Mouse (Mus musculus) small intestine, adult 2 months (tissue): Measurements from ENCODE around the gene Negr1. TPM values are rescaled to one million over a fixed set of nuclear protein-coding genes. Genes with fewer than 3 reads are reported as not detected.

Experiments used
- H3K27ac ChIP-seq: fragments of 200-500 bp; 2 replicates; pipeline ENCODE4 v1.5.1; 2012; ENCODE audit warnings: low read depth, low read length, control low read depth, inconsistent platforms; ENCODE audit not compliant: insufficient read depth
- H3K27me3 ChIP-seq: fragments of 200-500 bp; 2 replicates; pipeline ENCODE4 v1.6.1; 2012; ENCODE audit warnings: mild to moderate bottlenecking, moderate library complexity, low read length, inconsistent platforms; ENCODE audit not compliant: control insufficient read depth, insufficient read depth
- H3K36me3 ChIP-seq: fragments of 200-500 bp; 2 replicates; pipeline ENCODE4 v1.6.1; 2012; ENCODE audit warnings: mild to moderate bottlenecking, low read length, control low read depth, inconsistent platforms; ENCODE audit not compliant: control insufficient read depth, insufficient read depth
- H3K4me1 ChIP-seq: fragments of 200-500 bp; 2 replicates; pipeline ENCODE4 v1.6.1; 2012; ENCODE audit warnings: low read length, inconsistent platforms, mixed read lengths; ENCODE audit not compliant: control insufficient read depth, insufficient read depth, insufficient read length
- H3K4me3 ChIP-seq: fragments of 200-500 bp; 2 replicates; pipeline ENCODE4 v1.5.1; 2012; ENCODE audit warnings: low read depth, mild to moderate bottlenecking, control low read depth, inconsistent platforms, low read length, moderate library complexity
- CTCF ChIP-seq: fragments of 200-500 bp; IDR thresholded peaks from 2 replicates; pipeline ENCODE4 v1.5.1; 2012; ENCODE audit warnings: low read depth, mild to moderate bottlenecking, control low read depth, inconsistent platforms, low read length, moderate library complexity, mixed read lengths; ENCODE audit not compliant: insufficient replicate concordance, insufficient read length; ENCODE audit errors: extremely low read depth
- POLR2A ChIP-seq: fragments of 200-500 bp; IDR thresholded peaks from 2 replicates; pipeline ENCODE4 v1.6.1; 2012; ENCODE audit warnings: low read depth, mild to moderate bottlenecking, control low read depth, inconsistent platforms, low read length, moderate library complexity
- WGBS: fragments of 180-500 bp; shearing (Covaris S2); methylation state at CpG from one replicate; pipeline ENCODE4 v1.1.7; 2018; 5-methylcytosine and 5-hydroxymethylcytosine counted together
- polyA plus RNA-seq: library from polyadenylated mRNA; depleted of rRNA; stranded (reverse); fragments of >200 nt; gene quantifications from 2 replicates; pipeline ENCODE4 v1.2.3, GENCODE M21; 2012

The Negr1 gene
- polyA plus RNA-seq, 1 experiment, result 0.35 TPM

GRCm38 (mm10) chr3:156672560-156672959 is 111.0 kb downstream of the Negr1 start:
- H3K27ac ChIP-seq, result no peak overlapping the region
- no peak overlapping the region for H3K4me3 ChIP-seq
- H3K27me3 ChIP-seq, result no peaks in the 10 kb centered on the region
- no peaks in the 10 kb centered on the region for H3K4me1 ChIP-seq
- no peak for TF ChIP-seq CTCF
- no peak for TF ChIP-seq POLR2A
- H3K36me3 ChIP-seq, result no peaks in the 10 kb centered on the region
- WGBS, result 68% methylated on average over 3 of the region's 3 CpGs

- H3K4me1 ChIP-seq, result no peaks in the 10 kb centered on the region
- H3K27ac ChIP-seq, result no peak overlapping the region
- WGBS, result 82% methylated on average over 5 of the region's 5 CpGs
- no peaks in the 10 kb centered on the region for H3K36me3 ChIP-seq
- H3K27me3 ChIP-seq, result no peaks in the 10 kb centered on the region
- TF ChIP-seq POLR2A (no peak), CTCF (no peak)
- no peak overlapping the region for H3K4me3 ChIP-seq
Observed at GRCm38 (mm10) chr3:156690059-156690605, 128.5 kb downstream of the Negr1 start.

GRCm38 (mm10) chr3:156698687-156699086 is 137.1 kb downstream of the Negr1 start:
- no peaks in the 10 kb centered on the region for H3K36me3 ChIP-seq
- 79% methylated on average over 1 of the region's 1 CpGs for WGBS
- TF ChIP-seq POLR2A (no peak), CTCF (no peak)

GRCm38 (mm10) chr3:156703241-156703640 is 141.6 kb downstream of the Negr1 start:
- Histone ChIP-seq H3K36me3 (no peaks in the 10 kb centered on the region), H3K27me3 (no peaks in the 10 kb centered on the region), H3K27ac (no peak overlapping the region), H3K4me1 (no peaks in the 10 kb centered on the region), H3K4me3 (no peak overlapping the region)
- 74% methylated on average over 1 of the region's 1 CpGs for WGBS
- TF ChIP-seq POLR2A, result no peak
- TF ChIP-seq CTCF, result no peak

More at GRCm38 (mm10) chr3:156698687-156699086, 137.1 kb downstream of the Negr1 start:
- H3K27me3 ChIP-seq, result no peaks in the 10 kb centered on the region
- H3K4me1 ChIP-seq, result no peaks in the 10 kb centered on the region
- no peak overlapping the region for H3K27ac ChIP-seq
- no peak overlapping the region for H3K4me3 ChIP-seq

- H3K27ac ChIP-seq, result no peak overlapping the region
- WGBS, result 52% methylated on average over 5 of the region's 5 CpGs
- no peak overlapping the region for H3K4me3 ChIP-seq
- TF ChIP-seq POLR2A (no peak), CTCF (no peak)
- H3K36me3 ChIP-seq, result no peaks in the 10 kb centered on the region
- H3K27me3 ChIP-seq, result no peaks in the 10 kb centered on the region
- H3K4me1 ChIP-seq, result no peaks in the 10 kb centered on the region
Observed at GRCm38 (mm10) chr3:156710240-156710639, 148.6 kb downstream of the Negr1 start.

- Histone ChIP-seq H3K36me3 (no peaks in the 10 kb centered on the region), H3K27me3 (no peaks in the 10 kb centered on the region), H3K4me1 (no peaks in the 10 kb centered on the region), H3K4me3 (no peak overlapping the region), H3K27ac (no peak overlapping the region)
- WGBS, result 78% methylated on average over 4 of the region's 4 CpGs
- TF ChIP-seq POLR2A (no peak), CTCF (no peak)
Observed at GRCm38 (mm10) chr3:156710693-156711092, 149.1 kb downstream of the Negr1 start.

- Histone ChIP-seq H3K27ac (no peak overlapping the region), H3K4me1 (no peaks in the 10 kb centered on the region), H3K4me3 (no peak overlapping the region), H3K27me3 (no peaks in the 10 kb centered on the region), H3K36me3 (no peaks in the 10 kb centered on the region)
- no peak for TF ChIP-seq POLR2A
- TF ChIP-seq CTCF, result no peak
Observed at GRCm38 (mm10) chr3:156736335-156736734, 174.7 kb downstream of the Negr1 start.
